Mouse (Mus musculus): ENCODE results near the gene Agap2.

The Agap2 gene

DNA sequence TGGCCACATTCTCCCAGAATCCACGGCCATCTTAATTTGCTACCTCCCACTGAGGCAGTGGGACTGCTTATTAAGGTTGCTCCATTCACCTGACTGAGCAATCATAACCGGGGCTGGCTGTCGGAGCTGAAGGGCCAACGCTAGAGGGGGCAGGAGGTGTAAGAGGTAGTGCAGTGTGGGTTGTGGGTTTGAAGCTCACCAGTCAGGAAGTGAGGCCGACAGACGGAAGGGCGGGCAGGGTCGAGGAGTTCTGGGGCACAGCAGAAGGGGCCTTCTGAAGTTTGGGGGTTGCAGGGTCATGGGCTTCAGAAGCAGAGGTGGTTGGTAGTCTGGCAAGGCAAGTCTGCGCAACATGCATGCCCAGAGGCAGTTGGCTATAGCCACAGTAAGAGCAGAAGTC lies at the start of gene Agap2:
Gene Agap2, plus strand, starts transcription at position 205 of the 400 bp plus-strand sequence.
- TF ChIP-seq GATA4 (IDR thresholded peaks at IDR 0.05; ENCODE audit: insufficient replicate concordance, low read length) = no peak

DNA sequence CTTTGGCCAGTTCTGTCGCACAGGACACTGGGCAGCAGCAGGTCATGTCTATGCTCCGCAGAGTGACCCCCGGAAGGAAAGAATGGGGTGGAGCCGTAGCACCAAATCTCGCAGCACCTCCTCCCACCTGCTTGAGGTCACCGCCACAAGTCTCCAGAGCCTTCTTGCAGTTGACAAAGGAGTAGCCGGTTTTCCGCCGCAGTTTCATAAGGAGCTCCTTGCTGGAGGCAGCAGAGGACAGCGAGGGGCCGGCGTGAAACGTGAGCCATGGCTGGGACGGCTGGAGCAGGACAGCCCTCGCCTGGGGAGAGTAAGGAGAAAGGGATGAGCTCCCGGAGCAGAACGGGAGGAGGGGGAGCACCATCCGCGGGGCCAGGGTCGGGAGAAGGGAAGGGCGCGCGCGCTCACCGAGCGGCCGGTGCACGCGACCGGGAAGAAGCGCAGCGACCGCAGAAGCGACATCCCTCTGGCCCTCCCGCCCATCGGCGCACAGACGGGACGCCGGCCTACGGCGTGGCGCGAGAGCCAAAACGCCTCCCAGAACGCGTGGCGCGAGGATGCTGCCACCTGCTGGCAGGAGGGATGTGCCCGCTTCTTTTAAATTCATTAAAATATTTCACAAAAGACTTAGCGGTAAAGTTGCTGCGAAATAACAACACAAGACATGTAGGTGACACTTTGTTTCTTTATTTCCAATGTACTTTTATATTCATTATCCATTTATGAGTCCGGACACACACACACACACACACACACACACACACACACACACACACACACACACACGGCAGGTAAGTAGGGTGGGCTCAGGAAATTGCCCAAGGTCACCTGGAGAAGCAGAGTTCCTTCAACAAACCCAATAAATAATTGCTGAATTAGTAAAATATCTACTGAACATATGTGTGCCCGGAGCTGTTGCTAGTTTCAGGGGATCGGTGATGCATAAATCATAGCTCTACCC lies 44.5 kb upstream of the Agap2 start, which contains the start of gene Tsfm:
Gene Tsfm, minus strand, starts transcription at position 505 of the 961 bp plus-strand sequence.
- peak; percentile 35; the same call in 1 of the 2 replicates for TF ChIP-seq GATA4 (IDR thresholded peaks at IDR 0.05; ENCODE audit: insufficient replicate concordance, low read length)

- TF ChIP-seq GATA4 (IDR thresholded peaks at IDR 0.05; ENCODE audit: insufficient replicate concordance, low read length) = no peak
Measured at GRCm38 (mm10) chr10:127033301-127033741, 41.8 kb upstream of the Agap2 start.

DNA sequence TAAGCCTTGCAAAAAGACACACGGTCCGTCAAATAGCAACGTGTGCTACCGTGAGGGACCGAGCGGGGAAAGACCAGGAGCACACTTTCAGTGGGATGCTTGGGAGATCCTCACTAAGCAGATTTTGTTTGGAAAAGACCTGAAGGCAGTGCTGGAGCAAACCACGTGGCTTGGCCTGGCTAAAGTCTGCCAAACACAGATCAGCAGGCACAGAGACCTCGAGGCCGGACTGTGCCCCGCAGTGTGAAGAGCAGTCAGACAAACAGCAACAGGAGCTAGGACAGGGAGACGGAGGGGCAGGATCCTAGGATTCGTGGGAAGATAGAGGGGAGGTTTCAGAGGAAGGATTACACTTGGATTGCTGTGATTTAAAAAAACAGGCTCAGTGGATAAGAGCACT lies 38.8 kb upstream of the Agap2 start:
- no peak for TF ChIP-seq GATA4 (IDR thresholded peaks at IDR 0.05; ENCODE audit: insufficient replicate concordance, low read length)

GRCm38 (mm10) chr10:127037641-127038040 lies 37.4 kb upstream of the Agap2 start:
- no peak for TF ChIP-seq GATA4 (IDR thresholded peaks at IDR 0.05; ENCODE audit: insufficient replicate concordance, low read length)

DNA sequence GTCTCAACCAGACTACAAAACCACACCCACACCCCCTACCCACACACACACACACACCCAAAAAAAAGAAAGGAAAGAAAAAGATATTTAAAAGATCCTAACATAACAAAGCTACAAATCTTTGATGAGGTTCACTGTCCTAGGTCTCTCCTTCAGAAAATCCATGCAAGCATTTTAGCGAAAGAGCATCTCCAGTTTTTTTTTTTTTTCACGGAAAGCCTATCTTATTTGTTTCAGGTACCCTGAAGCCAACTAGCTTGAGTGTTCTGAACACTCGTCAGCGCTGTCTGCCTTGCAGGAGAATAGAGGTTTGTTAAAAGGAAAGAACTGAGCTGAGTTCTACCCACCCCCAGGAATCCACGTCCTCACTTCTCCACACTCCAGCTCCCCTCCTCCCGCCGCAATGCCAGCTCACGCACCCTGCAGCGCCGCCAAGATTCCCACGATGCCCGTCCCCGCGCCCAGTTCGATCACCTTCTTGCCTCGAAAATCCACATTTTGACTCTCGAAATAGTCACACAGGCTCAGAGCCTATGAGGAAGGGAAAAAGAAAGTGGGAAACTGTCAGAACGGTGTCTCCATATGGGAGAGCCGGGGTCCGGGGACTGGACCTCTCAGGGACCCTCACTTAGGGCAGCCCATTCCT lies 34.4 kb upstream of the Agap2 start:
- no peak for TF ChIP-seq GATA4 (IDR thresholded peaks at IDR 0.05; ENCODE audit: insufficient replicate concordance, low read length)

DNA sequence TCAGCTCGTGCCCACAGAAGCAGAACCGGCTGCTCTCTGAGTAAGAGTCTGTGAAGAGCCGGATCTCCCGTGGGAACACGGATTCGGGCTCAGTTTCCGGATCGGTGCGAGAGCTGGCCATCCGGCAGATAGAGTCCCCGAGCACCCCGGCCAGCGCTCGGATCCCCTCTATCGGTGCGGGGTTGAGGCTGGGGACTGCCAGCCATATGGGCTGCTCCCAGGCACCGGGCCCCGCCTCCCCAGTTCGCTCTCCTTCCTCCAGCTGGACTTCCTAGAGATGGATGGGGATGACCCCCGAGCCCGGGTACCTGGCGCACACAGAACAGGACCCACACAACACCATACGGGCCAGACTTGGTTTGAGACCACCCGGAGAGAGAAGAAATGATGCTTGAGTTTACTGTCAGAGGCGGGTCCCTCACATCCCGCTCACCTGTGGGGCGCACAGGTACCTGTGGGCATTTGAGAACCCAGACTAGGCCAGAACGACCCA lies 33.8 kb upstream of the Agap2 start, which contains the start of the genes Mettl1 and Eef1akmt3:
Gene Mettl1, plus strand, starts transcription at position 141 of the 493 bp plus-strand sequence.
Gene Eef1akmt3, minus strand, starts transcription at position 240 of the 493 bp plus-strand sequence.
- no peak for TF ChIP-seq GATA4 (IDR thresholded peaks at IDR 0.05; ENCODE audit: insufficient replicate concordance, low read length)

DNA sequence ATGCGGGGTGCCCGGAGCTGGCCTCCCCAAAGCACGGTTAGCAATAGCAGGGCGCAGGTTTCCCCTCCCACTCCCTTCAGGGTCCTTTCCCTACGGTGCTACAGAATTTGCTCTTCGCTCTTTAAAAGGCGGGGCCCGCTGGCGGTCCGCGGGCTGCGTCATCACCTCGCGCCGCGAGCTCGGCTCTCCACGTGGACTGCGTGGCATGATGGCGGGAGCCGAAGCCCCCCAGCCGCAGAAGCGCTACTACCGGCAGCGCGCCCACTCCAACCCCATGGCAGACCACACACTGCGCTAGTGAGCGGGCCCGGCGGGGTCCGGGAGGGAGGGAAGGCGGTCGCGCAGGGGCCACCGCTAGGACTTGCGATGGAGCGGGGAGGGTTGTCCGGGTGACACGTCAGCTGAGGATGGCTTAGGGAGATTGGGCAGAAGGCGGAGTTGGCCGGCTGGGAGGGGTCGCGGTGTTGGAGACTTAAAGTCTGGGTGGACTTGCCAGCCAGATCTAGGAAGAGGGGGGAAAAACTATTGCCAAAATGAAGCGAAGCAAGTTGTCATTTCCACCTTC lies 33.2 kb upstream of the Agap2 start:
- no peak; the same call in 1 of the 2 replicates for TF ChIP-seq GATA4 (IDR thresholded peaks at IDR 0.05; ENCODE audit: insufficient replicate concordance, low read length)

GRCm38 (mm10) chr10:127042468-127043115 lies 32.5 kb upstream of the Agap2 start:
- TF ChIP-seq GATA4 (IDR thresholded peaks at IDR 0.05; ENCODE audit: insufficient replicate concordance, low read length) = no peak

DNA sequence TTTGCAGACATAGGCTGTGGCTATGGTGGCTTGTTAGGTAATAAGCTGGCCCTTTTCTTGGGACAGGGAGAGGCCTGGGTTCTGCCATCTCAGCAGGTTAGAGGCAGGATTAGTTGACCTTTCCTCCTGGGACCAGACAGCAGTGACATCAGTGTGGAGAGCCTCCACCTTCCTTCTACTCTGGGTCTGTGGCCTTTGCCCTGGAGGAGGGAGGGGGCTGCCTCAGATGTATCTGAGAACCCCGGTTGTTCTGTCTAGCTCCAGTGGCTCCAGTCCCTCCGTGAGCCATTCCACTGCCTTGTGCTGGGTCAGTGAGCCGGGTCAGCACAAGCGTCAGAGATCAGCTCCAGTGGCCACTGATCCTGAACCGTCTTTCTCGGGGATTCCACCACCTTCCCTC lies 31.9 kb upstream of the Agap2 start:
- no peak for TF ChIP-seq GATA4 (IDR thresholded peaks at IDR 0.05; ENCODE audit: insufficient replicate concordance, low read length)

DNA sequence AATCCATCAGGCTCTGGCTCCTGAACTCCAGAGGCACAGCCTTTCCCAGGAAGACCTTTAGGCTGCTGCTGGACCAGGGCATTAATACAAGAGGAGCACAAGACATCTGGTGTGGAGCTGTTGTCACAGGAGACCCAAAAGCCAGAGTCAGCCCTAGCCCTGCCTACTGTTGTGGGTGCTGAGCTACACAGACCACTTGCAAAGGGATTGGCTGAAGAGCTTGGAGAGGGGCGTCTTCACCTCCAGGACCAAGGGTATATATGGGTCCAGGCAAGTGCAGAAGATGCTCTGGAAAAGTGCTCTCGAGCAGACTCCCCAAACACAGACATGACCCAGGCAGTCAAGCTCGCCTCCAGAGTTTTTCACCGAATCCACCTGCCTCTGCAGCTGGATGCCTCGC lies 27.1 kb upstream of the Agap2 start, which contains the start of gene Cyp27b1:
Gene Cyp27b1, plus strand, starts transcription at position 297 of the 400 bp plus-strand sequence.
- no peak for TF ChIP-seq GATA4 (IDR thresholded peaks at IDR 0.05; ENCODE audit: insufficient replicate concordance, low read length)

DNA sequence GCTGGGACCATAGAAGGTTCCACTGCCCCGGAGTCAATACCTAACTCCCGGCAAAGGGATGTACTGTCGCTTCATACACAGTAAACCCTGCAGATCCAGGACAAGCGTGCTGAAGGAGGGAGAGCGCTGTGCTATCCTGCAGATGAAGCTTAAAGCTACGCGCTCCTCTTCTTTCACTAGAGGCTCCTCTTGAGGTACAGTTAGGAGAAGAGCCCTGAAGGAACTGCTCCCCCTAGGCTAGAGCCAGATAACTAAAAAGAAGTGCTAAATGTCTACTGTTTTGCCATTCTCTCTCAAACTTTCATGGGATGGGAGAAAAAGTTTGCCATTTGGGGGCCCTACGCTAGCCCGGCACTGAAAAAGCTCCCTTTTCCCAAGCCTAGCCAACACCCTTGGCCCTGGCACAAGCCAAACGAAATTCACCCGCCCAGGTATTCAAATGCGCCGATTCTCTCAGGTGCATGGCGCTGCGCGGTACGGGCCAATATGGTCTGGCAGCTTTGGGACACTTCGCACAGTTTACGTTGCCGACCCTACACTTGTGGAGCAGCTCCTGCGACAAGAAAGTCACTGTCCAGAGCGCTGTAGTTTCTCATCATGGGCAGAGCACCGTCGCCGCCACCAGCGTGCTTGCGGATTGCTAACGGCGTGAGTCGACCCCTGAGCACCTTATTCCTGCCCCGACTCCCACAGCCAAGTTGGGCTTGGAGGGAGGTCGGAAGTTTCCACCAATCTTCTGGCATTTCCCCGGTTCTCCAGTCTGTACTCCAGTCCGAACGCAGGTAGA lies 26.3 kb upstream of the Agap2 start:
- no peak for TF ChIP-seq GATA4 (IDR thresholded peaks at IDR 0.05; ENCODE audit: insufficient replicate concordance, low read length)

- TF ChIP-seq GATA4 (IDR thresholded peaks at IDR 0.05; ENCODE audit: insufficient replicate concordance, low read length) = no peak
Measured at GRCm38 (mm10) chr10:127049395-127050118, 25.5 kb upstream of the Agap2 start.
